Mouse (Mus musculus) heart, embryonic 10.5 days (tissue): ENCODE measurements around the gene Rbp2. TPM values are rescaled to one million over a fixed set of nuclear protein-coding genes. Genes with fewer than 3 reads are reported as not detected.
A peak's percentile ranks its signal among the peaks of the same experiment; 100 is the strongest.

ENCODE experiments used
- DNase-seq: peaks from one replicate; pipeline ENCODE4 v3.0.0-alpha.2; 2017; ENCODE audit warnings: low spot score
- H3K27ac ChIP-seq: fragments of 300-500 bp; sonication (generic); 2 replicates; pipeline ENCODE4 v1.5.1; 2016; ENCODE audit warnings: mild to moderate bottlenecking
- H3K27me3 ChIP-seq: fragments of 300-500 bp; sonication (generic); 2 replicates; pipeline ENCODE4 v1.6.1; 2016; ENCODE audit warnings: mild to moderate bottlenecking; ENCODE audit not compliant: poor library complexity, insufficient read depth, severe bottlenecking
- H3K36me3 ChIP-seq: fragments of 300-500 bp; sonication (generic); 2 replicates; pipeline ENCODE4 v1.6.1; 2016; ENCODE audit warnings: mild to moderate bottlenecking, moderate library complexity
- H3K4me1 ChIP-seq: fragments of 300-500 bp; sonication (generic); 2 replicates; pipeline ENCODE4 v1.6.1; 2016; ENCODE audit warnings: mild to moderate bottlenecking
- H3K4me3 ChIP-seq: fragments of 300-500 bp; sonication (generic); 2 replicates; pipeline ENCODE4 v1.5.1; 2016; ENCODE audit warnings: mild to moderate bottlenecking, moderate library complexity
- H3K9me3 ChIP-seq: fragments of 300-500 bp; sonication (generic); 2 replicates; pipeline ENCODE4 v1.6.1; 2016; ENCODE audit warnings: mild to moderate bottlenecking, moderate library complexity
- WGBS: fragments of 180-500 bp; shearing (Covaris S2); methylation state at CpG from one replicate; pipeline ENCODE4 v1.1.7; 2016; 5-methylcytosine and 5-hydroxymethylcytosine counted together
- polyA plus RNA-seq: library from polyadenylated mRNA; unstranded; fragments of >200 nt; fragmentation: Nextera tagmentation; extraction: Ambion mirVana; gene quantifications from 2 replicates; pipeline ENCODE4 v1.2.1, GENCODE M21; 2016

The Rbp2 gene
- polyA plus RNA-seq, result 0.60 and 1.9 TPM in 2 replicates

GRCm38 (mm10) chr9:98485815-98486214, at the start of gene Rbp2:
TSS of gene Rbp2 (plus strand) at chr9:98486115.
- H3K27ac ChIP-seq, result no peak within 1 kb of the TSS
- H3K27me3 ChIP-seq, result no peaks in the 10 kb centered on the region
- no peaks in the 10 kb centered on the region for H3K36me3 ChIP-seq
- H3K4me3 ChIP-seq, result no peak within 1 kb of the TSS
- H3K4me1 ChIP-seq, result peaks cover 21% of the 10 kb centered on the region
- no peak for DNase-seq
- 82% methylated on average over 3 of the region's 3 CpGs for WGBS
- H3K9me3 ChIP-seq, result no peaks in the 10 kb centered on the region

DNA sequence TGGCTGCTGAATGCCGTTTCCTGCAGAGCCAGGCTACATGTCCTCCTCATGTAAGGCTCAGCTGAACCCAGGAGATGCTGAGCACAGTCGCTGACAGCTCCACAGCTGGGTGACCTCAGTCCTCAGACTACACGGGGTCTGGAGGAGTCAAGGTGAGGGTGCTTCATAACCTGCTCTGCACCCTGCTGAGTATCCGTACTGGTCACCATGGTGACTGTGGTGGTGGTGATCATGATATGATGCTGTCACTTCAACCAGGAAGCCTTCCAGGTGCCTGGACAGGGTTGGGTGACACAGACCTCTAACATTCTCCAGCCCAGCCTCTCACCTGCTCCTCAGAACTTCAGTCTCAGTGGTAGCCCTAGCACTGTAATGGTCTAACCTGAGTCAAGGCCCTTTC, 48.1 kb upstream of the Rbp2 start:
- WGBS, result 79% methylated on average over 4 of the region's 4 CpGs
- Histone ChIP-seq H3K4me3 (no peak overlapping the region), H3K27me3 (peaks cover 3% of the 10 kb centered on the region; the same call in 1 of the 2 replicates), H3K9me3 (no peaks in the 10 kb centered on the region), H3K36me3 (0 out of 2 replicates have a peak, but pooled peaks cover 3% of the 10 kb centered on the region), H3K4me1 (peaks cover 9% of the 10 kb centered on the region; the same call in 1 of the 2 replicates), H3K27ac (no peak overlapping the region)
- DNase-seq, result no peak

DNA sequence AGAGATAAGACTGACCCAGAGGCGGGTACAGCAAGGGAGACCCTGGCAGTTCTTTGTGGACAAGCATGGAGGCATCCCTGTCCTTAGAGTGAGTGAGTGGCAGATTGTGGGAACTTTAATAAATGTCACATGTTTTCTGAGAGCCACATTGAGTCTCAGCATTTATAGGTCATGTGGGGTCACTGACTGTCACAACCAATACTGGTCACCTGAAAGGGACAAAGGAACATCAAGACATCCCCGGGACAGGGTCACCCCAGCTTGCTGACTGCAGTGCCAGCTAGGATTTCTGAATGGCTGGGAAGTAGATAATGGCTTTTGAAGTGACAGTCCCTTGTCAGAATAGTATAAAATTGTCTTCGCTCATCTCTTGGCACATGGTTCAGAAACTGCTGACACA, 46.8 kb upstream of the Rbp2 start:
- peaks cover 3% of the 10 kb centered on the region; the same call in 1 of the 2 replicates for H3K27me3 ChIP-seq
- H3K4me3 ChIP-seq, result no peak overlapping the region
- H3K4me1 ChIP-seq, result peaks cover 7% of the 10 kb centered on the region; the same call in 1 of the 2 replicates
- 62% methylated on average over 3 of the region's 3 CpGs for WGBS
- no peak for DNase-seq
- no peak overlapping the region for H3K27ac ChIP-seq
- H3K36me3 ChIP-seq, result 0 out of 2 replicates have a peak, but pooled peaks cover 3% of the 10 kb centered on the region
- H3K9me3 ChIP-seq, result no peaks in the 10 kb centered on the region

DNA sequence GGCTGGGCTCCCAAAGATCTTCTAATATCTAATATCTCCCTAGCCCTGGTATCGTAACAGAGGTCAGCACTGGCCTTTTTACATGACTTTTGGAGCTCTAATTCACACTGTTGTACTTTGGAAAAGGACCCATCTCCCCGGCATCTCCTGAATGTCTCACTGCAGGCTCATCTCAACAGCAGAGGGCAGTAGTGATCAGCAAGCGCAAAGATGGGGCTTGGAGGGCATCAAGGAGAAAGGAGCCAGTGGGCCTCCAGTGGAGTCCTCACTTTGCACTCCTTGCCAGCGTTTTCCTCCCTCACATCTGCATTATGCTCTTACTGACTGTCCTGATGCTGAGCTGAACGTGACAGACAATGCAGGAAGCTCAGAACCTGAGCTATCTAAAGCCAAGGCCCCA, 43.3 kb upstream of the Rbp2 start:
- peaks cover 7% of the 10 kb centered on the region; the same call in 1 of the 2 replicates for H3K4me1 ChIP-seq
- H3K9me3 ChIP-seq, result no peaks in the 10 kb centered on the region
- no peak overlapping the region for H3K27ac ChIP-seq
- H3K27me3 ChIP-seq, result no peaks in the 10 kb centered on the region
- H3K36me3 ChIP-seq, result peaks cover 17% of the 10 kb centered on the region
- DNase-seq, result no peak
- WGBS, result 51% methylated on average over 5 of the region's 5 CpGs
- no peak overlapping the region for H3K4me3 ChIP-seq

- peaks cover 17% of the 10 kb centered on the region for H3K36me3 ChIP-seq
- no peaks in the 10 kb centered on the region for H3K9me3 ChIP-seq
- H3K27me3 ChIP-seq, result no peaks in the 10 kb centered on the region
- no peaks in the 10 kb centered on the region for H3K4me1 ChIP-seq
- WGBS, result 74% methylated on average over 9 of the region's 9 CpGs
- DNase-seq, result no peak
- no peak overlapping the region for H3K4me3 ChIP-seq
- H3K27ac ChIP-seq, result no peak overlapping the region
Measured at GRCm38 (mm10) chr9:98445359-98446149, 40.4 kb upstream of the Rbp2 start.

- Histone ChIP-seq H3K36me3 (peaks cover 5% of the 10 kb centered on the region; the same call in 1 of the 2 replicates), H3K4me3 (no peak overlapping the region), H3K27ac (no peak overlapping the region), H3K4me1 (no peaks in the 10 kb centered on the region), H3K9me3 (no peaks in the 10 kb centered on the region), H3K27me3 (no peaks in the 10 kb centered on the region)
- WGBS, result 81% methylated on average over 1 of the region's 1 CpGs
- DNase-seq, result no peak
Measured at GRCm38 (mm10) chr9:98450976-98451375, 34.9 kb upstream of the Rbp2 start.

GRCm38 (mm10) chr9:98466709-98467108, 19.2 kb upstream of the Rbp2 start:
- 58% methylated on average over 2 of the region's 2 CpGs for WGBS
- no peaks in the 10 kb centered on the region for H3K27me3 ChIP-seq
- H3K36me3 ChIP-seq, result no peaks in the 10 kb centered on the region
- no peaks in the 10 kb centered on the region for H3K4me1 ChIP-seq
- H3K9me3 ChIP-seq, result no peaks in the 10 kb centered on the region
- H3K4me3 ChIP-seq, result no peak overlapping the region
- H3K27ac ChIP-seq, result no peak overlapping the region
- DNase-seq, result no peak

DNA sequence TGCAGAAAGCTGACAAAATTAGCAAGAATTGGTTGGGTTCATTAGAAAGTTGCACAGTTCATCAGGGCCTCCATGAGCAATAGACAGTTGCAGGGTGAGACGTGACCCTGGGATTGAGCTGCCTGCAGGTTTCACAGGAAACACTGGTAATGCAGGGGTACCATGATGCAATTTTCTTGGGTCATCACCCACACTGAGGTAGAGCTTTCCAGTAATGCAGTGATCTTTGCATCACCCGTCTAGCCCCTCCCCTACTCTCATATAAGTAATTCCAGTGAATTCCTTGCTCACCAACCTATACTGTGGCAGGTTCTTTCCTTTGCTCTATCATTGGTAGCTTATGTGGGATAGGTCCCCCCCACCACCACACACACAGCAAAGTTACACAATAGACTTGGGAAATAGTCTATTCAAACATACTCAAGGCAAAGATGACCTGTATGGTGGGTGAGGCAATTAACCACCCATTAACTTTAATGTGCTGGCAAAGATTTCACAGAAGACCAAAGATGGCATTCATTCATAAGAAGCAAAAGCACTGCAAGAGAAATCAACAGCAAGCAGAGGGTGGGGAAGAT, 5.7 kb upstream of the Rbp2 start:
- 92% methylated on average over 2 of the region's 2 CpGs for WGBS
- Histone ChIP-seq H3K27me3 (no peaks in the 10 kb centered on the region), H3K36me3 (no peaks in the 10 kb centered on the region), H3K4me3 (no peak overlapping the region), H3K4me1 (0 out of 2 replicates have a peak, but pooled peaks cover 7% of the 10 kb centered on the region), H3K9me3 (no peaks in the 10 kb centered on the region), H3K27ac (no peak overlapping the region)
- DNase-seq, result no peak

- no peaks in the 10 kb centered on the region for H3K36me3 ChIP-seq
- H3K4me3 ChIP-seq, result no peak overlapping the region
- WGBS, result 62% methylated on average over 4 of the region's 4 CpGs
- no peaks in the 10 kb centered on the region for H3K9me3 ChIP-seq
- no peaks in the 10 kb centered on the region for H3K27me3 ChIP-seq
- H3K4me1 ChIP-seq, result 0 out of 2 replicates have a peak, but pooled peaks cover 7% of the 10 kb centered on the region
- H3K27ac ChIP-seq, result no peak overlapping the region
- DNase-seq, result no peak
Measured at GRCm38 (mm10) chr9:98482256-98482655, 3.7 kb upstream of the Rbp2 start.

DNA sequence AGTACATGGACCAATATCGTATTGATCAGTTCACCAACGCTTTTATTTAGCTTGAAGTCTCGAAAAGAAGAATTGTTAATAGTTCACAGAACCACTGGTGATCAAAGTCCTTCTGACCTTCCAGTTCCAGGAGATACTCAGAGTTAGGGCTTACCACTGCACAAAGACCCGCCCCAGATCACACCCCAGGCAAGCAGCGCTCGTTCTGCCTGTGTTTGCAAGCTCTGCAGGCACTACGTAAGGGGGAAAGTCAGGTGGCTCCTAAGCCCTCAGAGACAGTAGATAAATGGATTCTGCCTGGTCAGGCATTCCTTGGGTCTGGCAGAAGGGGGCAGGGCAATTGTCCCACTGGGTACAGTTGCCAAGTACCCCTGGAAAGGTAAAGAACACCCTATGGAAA, 895 bp upstream of the Rbp2 start:
- no peak for DNase-seq
- 77% methylated on average over 7 of the region's 7 CpGs for WGBS
- no peak overlapping the region for H3K27ac ChIP-seq
- no peak overlapping the region for H3K4me3 ChIP-seq
- H3K4me1 ChIP-seq, result peaks cover 13% of the 10 kb centered on the region; the same call in 1 of the 2 replicates
- no peaks in the 10 kb centered on the region for H3K9me3 ChIP-seq
- no peaks in the 10 kb centered on the region for H3K27me3 ChIP-seq
- no peaks in the 10 kb centered on the region for H3K36me3 ChIP-seq

GRCm38 (mm10) chr9:98487273-98487672, 1.4 kb downstream of the Rbp2 start:
- DNase-seq, result no peak
- no peaks in the 10 kb centered on the region for H3K9me3 ChIP-seq
- H3K4me1 ChIP-seq, result peaks cover 22% of the 10 kb centered on the region
- 68% methylated on average over 6 of the region's 6 CpGs for WGBS
- no peaks in the 10 kb centered on the region for H3K36me3 ChIP-seq
- no peak overlapping the region for H3K4me3 ChIP-seq
- H3K27me3 ChIP-seq, result no peaks in the 10 kb centered on the region
- H3K27ac ChIP-seq, result no peak overlapping the region

- H3K27ac ChIP-seq, result peak overlapping the region; percentile 17; the same call in 1 of the 2 replicates
- WGBS, result 52% methylated on average over 4 of the region's 4 CpGs
- H3K4me1 ChIP-seq, result peaks cover 21% of the 10 kb centered on the region
- no peaks in the 10 kb centered on the region for H3K27me3 ChIP-seq
- H3K36me3 ChIP-seq, result no peaks in the 10 kb centered on the region
- no peaks in the 10 kb centered on the region for H3K9me3 ChIP-seq
- DNase-seq, result no peak
- H3K4me3 ChIP-seq, result no peak overlapping the region
Measured at GRCm38 (mm10) chr9:98489532-98489931, 3.6 kb downstream of the Rbp2 start.

DNA sequence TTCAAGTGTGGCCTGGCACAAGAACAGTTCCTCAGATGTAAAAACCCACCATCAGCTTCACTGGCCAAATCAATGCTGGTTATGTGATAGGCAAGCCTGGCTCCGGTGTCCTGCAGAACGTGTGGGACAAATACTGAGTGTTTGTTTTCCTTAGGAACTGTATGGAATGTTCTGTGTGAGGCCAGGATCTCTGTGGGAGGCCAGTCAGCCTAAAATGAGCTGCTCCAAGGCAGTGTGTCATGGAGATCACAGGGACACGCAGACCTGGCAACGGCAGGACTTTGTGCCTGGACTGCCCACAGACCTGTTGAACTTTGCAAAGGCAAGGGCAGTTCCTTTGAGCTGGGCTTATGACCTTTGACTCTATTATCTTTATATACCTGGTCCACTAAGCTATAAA, 4.2 kb downstream of the Rbp2 start:
- Histone ChIP-seq H3K27ac (peak overlapping the region; percentile 17; the same call in 1 of the 2 replicates), H3K27me3 (no peaks in the 10 kb centered on the region), H3K9me3 (no peaks in the 10 kb centered on the region), H3K36me3 (no peaks in the 10 kb centered on the region), H3K4me3 (no peak overlapping the region), H3K4me1 (peaks cover 19% of the 10 kb centered on the region)
- DNase-seq, result no peak
- 41% methylated on average over 4 of the region's 4 CpGs for WGBS
